Mouse (Mus musculus) mouse embryonic stem cell (cell line): ENCODE measurements at regions not wholly inside any gene's neighbourhood (a gene's known extent, or its start where the extent isn't known, plus 50 kb on each side); places are given as distances from the start of the nearest gene placed in this dataset.

ENCODE experiments used
- in situ Hi-C, 2 experiments: fragments of 300-500 bp; cut with MboI; formaldehyde crosslinking; loops; 1 replicate in 1 of 2; 3 replicates in 1 of 2; pipeline ENCODE4 v1.14.3; 2019 to 2020; ENCODE audit warnings: low sequenced_read_pairs in 2 of 2, low pct_unique_long_range_greater_than_20kb in 1 of 2, mixed read lengths in 1 of 2; ENCODE audit not compliant: unreplicated experiment in 1 of 2

- in situ Hi-C loops = no loop called here
Measured at GRCm38 (mm10) chr1:119322279-119322995, 99.6 kb downstream of the Inhbb start.

GRCm38 (mm10) chr1:119321799-119322198, 100.2 kb downstream of the Inhbb start:
- in situ Hi-C loops = no loop called here

- in situ Hi-C loops = no loop called here
Measured at GRCm38 (mm10) chr1:119317006-119317405, 105.0 kb downstream of the Inhbb start.

GRCm38 (mm10) chr1:119308719-119309365, 113.2 kb downstream of the Inhbb start:
- in situ Hi-C loops = no loop called here

- in situ Hi-C loops = no loop called here
Measured at GRCm38 (mm10) chr1:119305315-119305976, 116.6 kb downstream of the Inhbb start.

GRCm38 (mm10) chr1:119304470-119304980, 117.5 kb downstream of the Inhbb start:
- in situ Hi-C loops = no loop called here

GRCm38 (mm10) chr1:119302349-119302995, 119.6 kb downstream of the Inhbb start:
- in situ Hi-C loops = no loop called here

- in situ Hi-C loops = no loop called here
Measured at GRCm38 (mm10) chr1:119301931-119302330, 120.1 kb downstream of the Inhbb start.

GRCm38 (mm10) chr1:119301258-119301657, 120.8 kb downstream of the Inhbb start:
- in situ Hi-C loops = no loop called here

GRCm38 (mm10) chr1:119299842-119300752, 122.0 kb downstream of the Inhbb start:
- in situ Hi-C loops = no loop called here

- in situ Hi-C loops = no loop called here
Measured at GRCm38 (mm10) chr1:119298696-119299230, 123.3 kb downstream of the Inhbb start.

GRCm38 (mm10) chr1:119295121-119295520, 126.9 kb downstream of the Inhbb start:
- in situ Hi-C loops = no loop called here

GRCm38 (mm10) chr1:119293839-119294238, 128.2 kb downstream of the Inhbb start:
- in situ Hi-C loops = no loop called here

- in situ Hi-C loops = no loop called here
Measured at GRCm38 (mm10) chr1:119292216-119292615, 129.8 kb downstream of the Inhbb start.

- in situ Hi-C loops = no loop called here
Measured at GRCm38 (mm10) chr1:119290165-119290916, 131.7 kb downstream of the Inhbb start.

GRCm38 (mm10) chr1:119289516-119290164, 132.4 kb downstream of the Inhbb start:
- in situ Hi-C loops = no loop called here

GRCm38 (mm10) chr1:119282416-119282815, 139.6 kb downstream of the Inhbb start:
- in situ Hi-C loops = no loop called here
